Comparison of ENCODE assay signal across 8 mouse cellular contexts in genomic region chr17:26137751-26138130, GRCm38 (mm10). TPM values are rescaled to one million over a fixed set of nuclear protein-coding genes. Genes with fewer than 3 reads are reported as not detected.
DNase-seq lines count a peak whose midpoint lies in the region; ATAC-seq and TF ChIP-seq lines count a peak whose summit lies in the region.

No protein-coding gene starts in this region.

- peak overlapping the region; percentile 44 for H3K9ac ChIP-seq in lung, embryonic 14.5 days
- 0 out of 2 replicates have a peak overlapping the region, but pooled peaks have one; percentile 22 for H3K9ac ChIP-seq in intestine, postnatal 0 days (ENCODE audit: low read depth, low read length)
- peak overlapping the region; percentile 98; the same call in 1 of the 2 replicates for H3K9ac ChIP-seq in neural tube, embryonic 15.5 days (replicated peaks)

- H3K4me2 ChIP-seq in lung, embryonic 14.5 days = peak overlapping the region; percentile 88
- H3K4me2 ChIP-seq in intestine, postnatal 0 days (replicated peaks; ENCODE audit: low read depth) = peak overlapping the region; percentile 86
- H3K4me2 ChIP-seq in neural tube, embryonic 15.5 days = peak overlapping the region; percentile 76

- TF ChIP-seq CTCF in lung, embryonic 14.5 days (IDR thresholded peaks at IDR 0.05; ENCODE audit: low read depth) = no peak
- no peak for TF ChIP-seq CTCF in embryonic fibroblast, embryonic 13.5 days (IDR thresholded peaks at IDR 0.05; ENCODE audit: borderline replicate concordance, insufficient read depth, low read length)
- TF ChIP-seq CTCF in intestine, postnatal 0 days (IDR thresholded peaks at IDR 0.05; ENCODE audit: low read depth) = no peak

- H3K4me3 ChIP-seq in lung, embryonic 14.5 days (ENCODE audit: low read depth, low read length) = peak overlapping the region; percentile 85
- H3K4me3 ChIP-seq in embryonic fibroblast, embryonic 13.5 days (ENCODE audit: insufficient read depth, low read length) = no peak overlapping the region
- H3K4me3 ChIP-seq in intestine, postnatal 0 days (ENCODE audit: low read depth, low read length) = no peak overlapping the region; the same call in 1 of the 2 replicates
- peak overlapping the region; percentile 92 for H3K4me3 ChIP-seq in neural tube, embryonic 15.5 days (replicated peaks)

- H3K27me3 ChIP-seq in lung, embryonic 14.5 days (ENCODE audit: insufficient read depth, low read length) = no peaks in the 10 kb centered on the region
- H3K27me3 ChIP-seq in intestine, postnatal 0 days (replicated peaks; ENCODE audit: control insufficient read depth, insufficient read depth, low read length) = no peaks in the 10 kb centered on the region
- no peaks in the 10 kb centered on the region for H3K27me3 ChIP-seq in neural tube, embryonic 15.5 days (replicated peaks)

- H3K27ac ChIP-seq in lung, embryonic 14.5 days (ENCODE audit: low read depth) = peak overlapping the region; percentile 65; the same call in 1 of the 2 replicates
- peak overlapping the region; percentile 12; the same call in 1 of the 2 replicates for H3K27ac ChIP-seq in embryonic fibroblast, embryonic 13.5 days (ENCODE audit: insufficient read depth, low read length)
- H3K27ac ChIP-seq in intestine, postnatal 0 days (ENCODE audit: low read depth, low read length) = 0 out of 2 replicates have a peak overlapping the region, but pooled peaks have one; percentile 92
- H3K27ac ChIP-seq in neural tube, embryonic 15.5 days (replicated peaks) = peak overlapping the region; percentile 94

- H3K9me3 ChIP-seq in lung, embryonic 14.5 days (ENCODE audit: low read depth, low read length) = no peaks in the 10 kb centered on the region
- H3K9me3 ChIP-seq in intestine, postnatal 0 days (ENCODE audit: control insufficient read depth) = no peaks in the 10 kb centered on the region
- no peaks in the 10 kb centered on the region for H3K9me3 ChIP-seq in neural tube, embryonic 15.5 days (replicated peaks)

- DNase-seq in lung, embryonic 14.5 days = no peak
- DNase-seq in lung, postnatal 4 days = no peak
- no peak for DNase-seq in right cerebral cortex, postnatal 14 days
- DNase-seq in spleen, postnatal 36 days (ENCODE audit: low spot score in 2 of 2) = no peak

- WGBS in lung, embryonic 14.5 days = 77% methylated on average over 2 of the region's 2 CpGs
- 66% methylated on average over 2 of the region's 2 CpGs for WGBS in intestine, postnatal 0 days
- WGBS in neural tube, embryonic 15.5 days = 78% methylated on average over 2 of the region's 2 CpGs

- 0 out of 2 replicates have a peak, but pooled peaks cover 9% of the 10 kb centered on the region for H3K4me1 ChIP-seq in lung, embryonic 14.5 days (ENCODE audit: insufficient read depth)
- H3K4me1 ChIP-seq in embryonic fibroblast, embryonic 13.5 days (ENCODE audit: control insufficient read depth, insufficient read depth, low read length) = peaks cover 7% of the 10 kb centered on the region
- H3K4me1 ChIP-seq in intestine, postnatal 0 days (replicated peaks; ENCODE audit: control insufficient read depth, insufficient read depth, low read length) = no peaks in the 10 kb centered on the region
- peaks cover 29% of the 10 kb centered on the region for H3K4me1 ChIP-seq in neural tube, embryonic 15.5 days

- ATAC-seq in lung, embryonic 14.5 days (ENCODE audit: insufficient read depth) = no peak
- ATAC-seq in intestine, postnatal 0 days = no peak
- ATAC-seq in neural tube, embryonic 15.5 days (ENCODE audit: low FRiP score) = 0 out of 2 replicates have a peak, but pooled peaks have one; percentile 2
- ATAC-seq in CD4-positive, CD25-positive, alpha-beta regulatory T cell, adult 4 months = no peak

- H3K36me3 ChIP-seq in lung, embryonic 14.5 days (ENCODE audit: insufficient read depth) = peaks cover 6% of the 10 kb centered on the region
- H3K36me3 ChIP-seq in intestine, postnatal 0 days (ENCODE audit: control insufficient read depth, insufficient read depth) = 0 out of 2 replicates have a peak, but pooled peaks cover 6% of the 10 kb centered on the region
- peaks cover under 1% of the 10 kb centered on the region; the same call in 1 of the 2 replicates for H3K36me3 ChIP-seq in neural tube, embryonic 15.5 days

- no peak for TF ChIP-seq POLR2A in embryonic fibroblast, embryonic 13.5 days (IDR thresholded peaks at IDR 0.05; ENCODE audit: low read depth, low read length)

RNA-seq across cellular contexts. Expression of gene Axin1, which starts 0.7 kb away (rescaled TPM):
- polyA plus RNA-seq in lung, embryonic 14.5 days (2014; fragmentation: Nextera tagmentation; extraction: Ambion mirVana) = 18.8 and 27.7 TPM in 2 replicates
- 34.4 and 50.5 TPM in 2 replicates for polyA plus RNA-seq in embryonic fibroblast, embryonic 13.5 days (2011; ENCODE audit: insufficient read length, low read depth, missing spikeins)
- 9.3 and 9.6 TPM in 2 replicates for polyA plus RNA-seq in intestine, postnatal 0 days (2015; fragmentation: Nextera tagmentation; extraction: Ambion mirVana)
- 7.7 and 13.1 TPM in 2 replicates for polyA plus RNA-seq in neural tube, embryonic 15.5 days (2015; fragmentation: Nextera tagmentation; extraction: Ambion mirVana)
- 10 to 100 TPM; 13.3 to 17.5 TPM for polyA plus RNA-seq in CD4-positive, CD25-positive, alpha-beta regulatory T cell, adult 4 months (2017; shearing (Covaris generic))

RNA-seq across cellular contexts. Expression of gene Mrpl28, which starts 14.4 kb away (rescaled TPM):
- polyA plus RNA-seq in lung, embryonic 14.5 days (2014; fragmentation: Nextera tagmentation; extraction: Ambion mirVana) = 210 and 217 TPM in 2 replicates
- polyA plus RNA-seq in embryonic fibroblast, embryonic 13.5 days (2011; ENCODE audit: insufficient read length, low read depth, missing spikeins) = 38.7 and 41.0 TPM in 2 replicates
- 142 and 143 TPM in 2 replicates for polyA plus RNA-seq in intestine, postnatal 0 days (2015; fragmentation: Nextera tagmentation; extraction: Ambion mirVana)
- 186 and 187 TPM in 2 replicates for polyA plus RNA-seq in neural tube, embryonic 15.5 days (2015; fragmentation: Nextera tagmentation; extraction: Ambion mirVana)
- 100 to 1,000 TPM; 111 to 138 TPM for polyA plus RNA-seq in CD4-positive, CD25-positive, alpha-beta regulatory T cell, adult 4 months (2017; shearing (Covaris generic))

RNA-seq across cellular contexts. Expression of gene Tmem8, which starts 24.6 kb away (rescaled TPM):
- polyA plus RNA-seq in lung, embryonic 14.5 days (2014; fragmentation: Nextera tagmentation; extraction: Ambion mirVana) = 1.3 and 1.7 TPM in 2 replicates
- 0.48 and 1.0 TPM in 2 replicates for polyA plus RNA-seq in embryonic fibroblast, embryonic 13.5 days (2011; ENCODE audit: insufficient read length, low read depth, missing spikeins)
- polyA plus RNA-seq in intestine, postnatal 0 days (2015; fragmentation: Nextera tagmentation; extraction: Ambion mirVana) = 26.5 TPM in 2 replicates
- 4.3 and 5.9 TPM in 2 replicates for polyA plus RNA-seq in neural tube, embryonic 15.5 days (2015; fragmentation: Nextera tagmentation; extraction: Ambion mirVana)
- 1 to 10 TPM; 5.9 to 8.2 TPM for polyA plus RNA-seq in CD4-positive, CD25-positive, alpha-beta regulatory T cell, adult 4 months (2017; shearing (Covaris generic))

RNA-seq across cellular contexts. Expression of gene Nme4, which starts 42.3 kb away (rescaled TPM):
- polyA plus RNA-seq in lung, embryonic 14.5 days (2014; fragmentation: Nextera tagmentation; extraction: Ambion mirVana) = 94.8 and 96.4 TPM in 2 replicates
- 47.9 and 50.4 TPM in 2 replicates for polyA plus RNA-seq in embryonic fibroblast, embryonic 13.5 days (2011; ENCODE audit: insufficient read length, low read depth, missing spikeins)
- polyA plus RNA-seq in intestine, postnatal 0 days (2015; fragmentation: Nextera tagmentation; extraction: Ambion mirVana) = 18.5 and 20.4 TPM in 2 replicates
- 20.3 and 37.4 TPM in 2 replicates for polyA plus RNA-seq in neural tube, embryonic 15.5 days (2015; fragmentation: Nextera tagmentation; extraction: Ambion mirVana)
- under 1 TPM; 0.32 to 0.95 TPM for polyA plus RNA-seq in CD4-positive, CD25-positive, alpha-beta regulatory T cell, adult 4 months (2017; shearing (Covaris generic))

RNA-seq across cellular contexts. Expression of gene Decr2, which starts 47.6 kb away (rescaled TPM):
- polyA plus RNA-seq in lung, embryonic 14.5 days (2014; fragmentation: Nextera tagmentation; extraction: Ambion mirVana) = 24.9 and 25.0 TPM in 2 replicates
- polyA plus RNA-seq in embryonic fibroblast, embryonic 13.5 days (2011; ENCODE audit: insufficient read length, low read depth, missing spikeins) = 28.2 and 30.9 TPM in 2 replicates
- polyA plus RNA-seq in intestine, postnatal 0 days (2015; fragmentation: Nextera tagmentation; extraction: Ambion mirVana) = 36.2 and 37.4 TPM in 2 replicates
- polyA plus RNA-seq in neural tube, embryonic 15.5 days (2015; fragmentation: Nextera tagmentation; extraction: Ambion mirVana) = 42.8 and 42.9 TPM in 2 replicates
- polyA plus RNA-seq in CD4-positive, CD25-positive, alpha-beta regulatory T cell, adult 4 months (2017; shearing (Covaris generic)) = 10 to 100 TPM; 27.7 to 35.1 TPM

Comparison
In these comparisons a context has a peak if more than half of its experiments do, and no peak if none do; other contexts are left out.
1. H3K27ac ChIP-seq: peak in every context shown above with its lines; median percentile 94 in neural tube, embryonic 15.5 days; 92 in intestine, postnatal 0 days; 65 in lung, embryonic 14.5 days; 12 in embryonic fibroblast, embryonic 13.5 days.
2. H3K4me3 ChIP-seq: peak in lung, embryonic 14.5 days (single experiment) and neural tube, embryonic 15.5 days (single experiment); none in embryonic fibroblast, embryonic 13.5 days (single experiment) and intestine, postnatal 0 days (single experiment).
3. H3K9ac ChIP-seq: peak in every context shown above with its lines; median percentile 98 in neural tube, embryonic 15.5 days; 44 in lung, embryonic 14.5 days; 22 in intestine, postnatal 0 days.
4. Peak in every context shown above with its lines, with median percentiles within 50 percentile points of each other: H3K4me2 ChIP-seq.